Mouse (Mus musculus) CD4-positive naive resting alpha-beta T cell, adult 57 days (primary cell): Measurements from ENCODE around the gene Plekhs1. TPM values are rescaled to one million over a fixed set of nuclear protein-coding genes. Genes with fewer than 3 reads are reported as not detected.

ENCODE experiments used
- total RNA-seq: library from RNA; stranded (reverse); gene quantifications from one replicate; pipeline ENCODE4 v1.2.4, GENCODE M21; 2023

Plekhs1 gene
- total RNA-seq, result 1.2 TPM

DNA sequence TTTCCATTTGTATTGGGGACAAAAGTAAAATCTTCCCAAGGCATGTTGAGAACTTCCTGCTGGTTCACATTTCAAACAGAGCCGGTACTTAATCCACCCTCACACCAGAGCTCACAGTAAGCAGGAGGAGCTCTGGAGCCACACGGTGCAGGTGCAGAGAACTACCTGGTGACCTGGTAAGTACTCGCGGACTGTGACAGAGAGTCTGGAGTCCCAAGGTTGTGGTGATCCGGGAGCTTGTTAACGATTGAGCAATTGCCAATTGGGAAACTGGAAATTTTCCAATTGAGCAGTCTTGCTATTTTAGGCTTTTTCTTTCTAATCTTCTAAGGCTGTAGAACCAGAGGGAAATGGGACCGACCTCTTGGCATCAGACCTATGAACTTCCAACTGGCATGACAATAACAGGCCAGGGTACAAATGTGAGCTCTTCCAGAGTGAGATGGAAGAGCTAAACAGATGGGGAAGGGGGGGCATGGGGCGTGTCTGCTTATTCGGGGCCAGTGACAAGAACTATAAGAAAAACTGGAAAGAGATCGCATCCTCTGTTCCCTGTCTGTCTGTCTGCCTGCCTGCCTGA is at the start of gene Plekhs1:
Gene Plekhs1, plus strand, starts transcription at position 119 of the 580 bp plus-strand sequence.

Other genes starting within 250 kb of the Plekhs1 start
- gene Habp2, start 174.5 kb upstream of the Plekhs1 start, total RNA-seq, result not detected
- 0.12 TPM for gene Nrap, start 71.6 kb upstream of the Plekhs1 start, total RNA-seq
- 10.4 TPM for gene Casp7, start 64.5 kb upstream of the Plekhs1 start, total RNA-seq
- 10.4 TPM for gene Dclre1a, start 86.6 kb downstream of the Plekhs1 start, total RNA-seq
- 21.7 TPM for gene Nhlrc2, start 86.6 kb downstream of the Plekhs1 start, total RNA-seq